Mouse (Mus musculus) hindbrain, embryonic 16.5 days (tissue): ENCODE measurements around the gene Hist1h1a. TPM values are rescaled to one million over a fixed set of nuclear protein-coding genes. Genes with fewer than 3 reads are reported as not detected.
"Not testable (repeated sequence)": the region's sequence is repeated elsewhere in the genome, so short reads cannot be mapped to it uniquely, and the experiment has no call there.

Experiments used
- ATAC-seq: fragments of 200-750 bp; cut with Nextera tagmentation; 2 replicates; pipeline ENCODE4 v1.8.0; 2017; ENCODE audit warnings: moderate TSS enrichment, moderate library complexity
- H3K27ac ChIP-seq: fragments of 300-500 bp; sonication (generic); 2 replicates; pipeline ENCODE4 v1.5.1; 2014; ENCODE audit warnings: low read depth, mild to moderate bottlenecking, control low read depth, low read length, moderate library complexity
- H3K27me3 ChIP-seq: fragments of 300-500 bp; sonication (generic); replicated peaks from 2 replicates; pipeline ENCODE4 v1.6.1; 2014; ENCODE audit warnings: low read length; ENCODE audit not compliant: control insufficient read depth, insufficient read depth
- H3K36me3 ChIP-seq: fragments of 300-500 bp; sonication (generic); 2 replicates; pipeline ENCODE4 v1.6.1; 2014; ENCODE audit warnings: mild to moderate bottlenecking, low read length, moderate library complexity, mixed read lengths; ENCODE audit not compliant: control insufficient read depth, insufficient read depth
- H3K4me1 ChIP-seq: fragments of 300-500 bp; sonication (generic); 2 replicates; pipeline ENCODE4 v1.6.1; 2014; ENCODE audit warnings: low read depth, low read length; ENCODE audit not compliant: control insufficient read depth, insufficient read depth
- H3K4me2 ChIP-seq: fragments of 300-500 bp; sonication (generic); 2 replicates; pipeline ENCODE4 v1.6.1; 2014; ENCODE audit warnings: mild to moderate bottlenecking, low read length, control low read depth, moderate library complexity
- H3K4me3 ChIP-seq: fragments of 300-500 bp; sonication (generic); 2 replicates; pipeline ENCODE4 v1.5.1; 2014; ENCODE audit warnings: mild to moderate bottlenecking, low read length, control low read depth, moderate library complexity
- H3K9ac ChIP-seq: fragments of 300-500 bp; sonication (generic); 2 replicates; pipeline ENCODE4 v1.6.1; 2014; ENCODE audit warnings: low read depth, mild to moderate bottlenecking, control low read depth, low read length, moderate library complexity
- H3K9me3 ChIP-seq: fragments of 300-500 bp; sonication (generic); 2 replicates; pipeline ENCODE4 v1.6.1; 2014; ENCODE audit warnings: mild to moderate bottlenecking, low read length, moderate library complexity; ENCODE audit not compliant: control insufficient read depth
- WGBS: fragments of 180-500 bp; shearing (Covaris S2); extraction: QIAGEN DNeasy Blood & Tissue Kit; methylation state at CpG from one replicate; pipeline ENCODE4 v1.1.7; 2014; 5-methylcytosine and 5-hydroxymethylcytosine counted together
- polyA plus RNA-seq: library from polyadenylated mRNA; unstranded; fragments of >200 nt; fragmentation: Nextera tagmentation; extraction: Ambion mirVana; gene quantifications from 2 replicates; pipeline ENCODE4 v1.2.1, GENCODE M21; 2015

The Hist1h1a gene
- polyA plus RNA-seq, 1 experiment from 2014 or later = 0.44 TPM

- 42% methylated on average over 11 of the region's 12 CpGs for WGBS
Measured at GRCm38 (mm10) chr13:23764324-23765171, 1.1 kb downstream of the Hist1h1a start.

GRCm38 (mm10) chr13:23765172-23765513, 1.7 kb downstream of the Hist1h1a start:
- no peak for ATAC-seq
- Histone ChIP-seq H3K27me3 (no peaks in the 10 kb centered on the region), H3K36me3 (no peaks in the 10 kb centered on the region), H3K4me3 (no peak overlapping the region), H3K9ac (no peak overlapping the region), H3K4me2 (no peak overlapping the region), H3K4me1 (peaks cover 12% of the 10 kb centered on the region), H3K27ac (no peak overlapping the region), H3K9me3 (no peaks in the 10 kb centered on the region)
- 74% methylated on average over 1 of the region's 1 CpGs for WGBS

More at GRCm38 (mm10) chr13:23764324-23765171, 1.1 kb downstream of the Hist1h1a start:
- no peaks in the 10 kb centered on the region for H3K36me3 ChIP-seq
- H3K4me1 ChIP-seq = peaks cover 15% of the 10 kb centered on the region
- no peaks in the 10 kb centered on the region for H3K27me3 ChIP-seq
- H3K4me2 ChIP-seq = peak overlapping the region; percentile 94
- peak overlapping the region; percentile 68 for H3K4me3 ChIP-seq
- peak overlapping the region; percentile 82 for H3K27ac ChIP-seq
- H3K9me3 ChIP-seq = no peaks in the 10 kb centered on the region
- ATAC-seq = no peak
- peak overlapping the region; percentile 69 for H3K9ac ChIP-seq

GRCm38 (mm10) chr13:23766772-23767171, 3.3 kb downstream of the Hist1h1a start:
- H3K4me3 ChIP-seq = no peak overlapping the region
- peaks cover 7% of the 10 kb centered on the region for H3K4me1 ChIP-seq
- H3K9me3 ChIP-seq = no peaks in the 10 kb centered on the region
- no peak overlapping the region for H3K4me2 ChIP-seq
- H3K9ac ChIP-seq = no peak overlapping the region
- H3K27me3 ChIP-seq = no peaks in the 10 kb centered on the region
- H3K36me3 ChIP-seq = no peaks in the 10 kb centered on the region
- no peak for ATAC-seq
- no peak overlapping the region for H3K27ac ChIP-seq

GRCm38 (mm10) chr13:23768834-23769397, 5.5 kb downstream of the Hist1h1a start:
- H3K4me2 ChIP-seq = no peak overlapping the region
- H3K36me3 ChIP-seq = no peaks in the 10 kb centered on the region
- no peaks in the 10 kb centered on the region for H3K9me3 ChIP-seq
- 56% methylated on average over 5 of the region's 5 CpGs for WGBS
- H3K27ac ChIP-seq = no peak overlapping the region
- H3K4me1 ChIP-seq = peaks cover 9% of the 10 kb centered on the region
- H3K4me3 ChIP-seq = no peak overlapping the region
- no peaks in the 10 kb centered on the region for H3K27me3 ChIP-seq
- H3K9ac ChIP-seq = no peak overlapping the region
- no peak for ATAC-seq

GRCm38 (mm10) chr13:23769613-23770012, 6.1 kb downstream of the Hist1h1a start, which contains the start of gene Trim38:
Trim38 (plus strand) TSS chr13:23769913.
- H3K36me3 ChIP-seq, ATAC-seq, H3K4me3 ChIP-seq, H3K27me3 ChIP-seq, H3K9ac ChIP-seq, H3K9me3 ChIP-seq, H3K4me2 ChIP-seq, H3K4me1 ChIP-seq, H3K27ac ChIP-seq: not testable (repeated sequence)
- WGBS = 90% methylated on average over 2 of the region's 2 CpGs

GRCm38 (mm10) chr13:23772561-23773313, 9.3 kb downstream of the Hist1h1a start:
- 25% methylated on average over 21 of the region's 21 CpGs for WGBS
- Histone ChIP-seq H3K4me1 (peaks cover 3% of the 10 kb centered on the region; the same call in 1 of the 2 replicates), H3K9me3 (no peaks in the 10 kb centered on the region), H3K36me3 (no peaks in the 10 kb centered on the region), H3K27me3 (no peaks in the 10 kb centered on the region), H3K9ac (no peak overlapping the region), H3K4me2 (peak overlapping the region; percentile 52), H3K27ac (no peak overlapping the region), H3K4me3 (peak overlapping the region; percentile 17; the same call in 1 of the 2 replicates)
- peak; percentile 92 for ATAC-seq

GRCm38 (mm10) chr13:23778339-23778738, 14.9 kb downstream of the Hist1h1a start:
- Histone ChIP-seq H3K4me3 (no peak overlapping the region), H3K4me1 (no peaks in the 10 kb centered on the region), H3K27ac (no peak overlapping the region), H3K9ac (no peak overlapping the region), H3K36me3 (no peaks in the 10 kb centered on the region), H3K4me2 (no peak overlapping the region), H3K9me3 (no peaks in the 10 kb centered on the region), H3K27me3 (no peaks in the 10 kb centered on the region)
- WGBS = 94% methylated on average over 7 of the region's 7 CpGs
- ATAC-seq = no peak

- no peaks in the 10 kb centered on the region for H3K9me3 ChIP-seq
- 93% methylated on average over 4 of the region's 4 CpGs for WGBS
- ATAC-seq = no peak
Measured at GRCm38 (mm10) chr13:23779025-23779424, 15.6 kb downstream of the Hist1h1a start.

GRCm38 (mm10) chr13:23792520-23792919, 29.1 kb downstream of the Hist1h1a start:
- Histone ChIP-seq H3K27ac (no peak overlapping the region), H3K36me3 (no peaks in the 10 kb centered on the region), H3K9me3 (no peaks in the 10 kb centered on the region), H3K9ac (no peak overlapping the region), H3K4me3 (no peak overlapping the region), H3K4me2 (no peak overlapping the region), H3K4me1 (no peaks in the 10 kb centered on the region), H3K27me3 (no peaks in the 10 kb centered on the region)
- 44% methylated on average over 2 of the region's 2 CpGs for WGBS
- peak; percentile 73; the same call in 1 of the 2 replicates for ATAC-seq

More at GRCm38 (mm10) chr13:23779025-23779424, 15.6 kb downstream of the Hist1h1a start:
- Histone ChIP-seq H3K27ac (no peak overlapping the region), H3K4me1 (no peaks in the 10 kb centered on the region), H3K4me2 (no peak overlapping the region), H3K9ac (no peak overlapping the region), H3K27me3 (no peaks in the 10 kb centered on the region), H3K36me3 (no peaks in the 10 kb centered on the region), H3K4me3 (no peak overlapping the region)
